Mouse (Mus musculus) retina, embryonic 14.5 days (tissue): ENCODE measurements around the gene Efna5.

Experiments
- DNase-seq: peaks from one replicate; pipeline ENCODE4 v3.0.0-alpha.2; 2015; ENCODE audit warnings: low spot score

Efna5 gene

DNA sequence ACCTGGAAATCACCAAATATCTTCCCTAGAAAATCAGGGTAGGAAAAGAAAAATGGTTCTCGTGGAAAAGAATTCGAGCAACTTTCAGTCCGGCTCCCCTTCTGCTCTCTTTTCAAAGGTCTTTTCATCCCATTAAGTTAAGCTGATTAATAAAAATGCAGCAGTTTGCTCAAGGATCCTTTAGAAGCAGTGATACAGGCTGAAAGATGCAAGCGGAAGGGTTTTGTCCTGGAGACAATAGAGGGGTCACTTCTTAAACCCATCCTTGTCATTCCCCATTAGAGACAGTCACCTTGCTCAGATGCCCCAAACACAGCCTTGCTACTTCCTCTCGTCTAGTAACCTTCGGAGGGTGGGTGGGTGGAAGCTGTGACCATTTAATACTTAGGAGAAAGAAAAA, 27.4 kb downstream of the Efna5 start:
- peak; percentile 69 for DNase-seq

DNA sequence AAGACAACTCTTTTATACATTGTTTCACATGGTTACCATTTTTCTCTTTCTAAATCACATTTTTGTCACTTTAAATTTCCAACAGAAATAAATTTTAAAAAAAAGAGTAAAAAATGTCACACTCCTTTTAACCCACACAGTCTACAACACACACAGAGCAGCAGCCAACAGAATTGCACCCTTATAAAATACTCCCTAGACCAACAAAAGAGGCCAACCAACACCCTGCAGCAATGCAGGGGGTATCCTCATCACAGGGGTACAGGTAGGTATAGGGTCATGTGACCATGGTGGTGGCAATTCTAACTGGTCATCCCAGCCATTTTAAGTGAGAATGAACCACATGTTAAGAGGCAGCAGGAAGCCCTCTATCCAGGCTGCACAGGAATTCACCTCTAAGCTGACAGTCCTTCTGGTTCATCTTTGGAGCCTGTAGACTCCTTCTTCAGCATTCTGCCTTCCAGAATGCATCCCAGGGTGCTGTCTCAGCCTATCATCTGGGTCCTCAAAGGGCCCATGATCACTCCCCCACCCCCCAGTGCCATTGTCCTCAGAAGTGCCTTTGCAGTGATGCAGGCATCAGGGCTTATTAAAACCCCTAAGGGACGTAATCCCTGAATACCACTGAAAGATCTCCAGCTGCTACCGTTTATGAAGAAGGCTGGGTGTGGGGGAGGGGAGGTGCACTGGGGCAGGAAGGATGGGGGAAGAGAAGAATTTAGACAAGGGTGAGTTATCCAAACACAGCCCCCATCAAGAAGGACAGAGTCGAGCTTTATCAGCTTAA, 28.1 kb downstream of the Efna5 start:
- DNase-seq: peak; percentile 80

DNA sequence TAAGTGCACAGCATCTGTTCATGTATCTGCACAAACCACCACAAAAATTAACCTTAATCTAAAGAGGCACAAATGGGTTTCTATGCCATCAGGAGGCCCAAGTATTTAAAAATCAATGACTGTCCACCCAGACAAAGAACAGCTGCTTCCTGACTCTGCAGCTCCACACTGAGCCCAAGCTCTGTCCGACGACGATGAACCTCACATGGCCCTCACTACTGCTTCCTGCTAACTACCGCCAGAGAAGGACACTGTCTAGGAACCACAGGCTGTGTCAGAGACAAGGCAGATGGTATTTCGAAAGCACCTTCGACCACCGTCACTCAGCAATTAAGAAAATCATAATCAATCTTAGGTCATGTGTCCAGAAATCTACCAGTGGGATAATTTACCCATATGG, 29.8 kb downstream of the Efna5 start:
- peak; percentile 60 for DNase-seq

DNA sequence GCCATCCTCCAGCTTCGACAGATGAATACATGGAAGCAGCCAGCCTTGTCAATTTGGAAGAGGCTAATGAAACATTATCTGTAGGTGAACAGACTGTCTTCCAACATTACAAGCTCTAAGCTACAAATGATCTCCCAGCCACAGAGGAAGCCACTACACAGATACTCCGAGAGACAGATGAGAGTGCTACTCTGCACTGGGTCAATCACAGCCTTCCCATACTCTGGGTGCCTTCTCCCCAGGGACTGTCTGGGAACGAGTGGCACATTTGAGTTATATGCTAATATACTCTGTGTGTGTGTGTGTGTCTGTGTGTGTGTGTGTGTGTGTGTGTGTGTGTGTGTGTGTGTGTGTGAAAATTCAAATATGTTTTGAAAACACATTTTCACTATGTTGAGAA, 30.5 kb downstream of the Efna5 start:
- no peak for DNase-seq

DNA sequence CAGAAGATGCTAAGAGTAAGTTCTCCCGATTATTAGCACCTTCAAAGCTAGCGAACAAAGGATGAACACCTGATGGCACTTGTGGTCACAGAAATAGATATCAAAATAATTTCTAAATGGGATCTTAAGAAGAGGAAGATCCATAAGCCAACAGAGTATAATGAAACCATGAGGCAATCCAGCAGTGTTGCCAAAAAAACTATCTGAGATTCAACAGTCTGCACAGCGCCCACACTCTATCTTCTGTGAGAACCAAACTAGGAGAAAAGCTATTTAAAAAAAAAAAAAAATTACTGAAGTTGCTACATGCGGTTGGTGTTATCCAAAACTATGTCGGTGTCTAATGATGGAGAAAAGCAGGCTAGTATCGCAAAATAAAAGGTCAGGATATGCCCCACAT, 31.4 kb downstream of the Efna5 start:
- DNase-seq: no peak

DNA sequence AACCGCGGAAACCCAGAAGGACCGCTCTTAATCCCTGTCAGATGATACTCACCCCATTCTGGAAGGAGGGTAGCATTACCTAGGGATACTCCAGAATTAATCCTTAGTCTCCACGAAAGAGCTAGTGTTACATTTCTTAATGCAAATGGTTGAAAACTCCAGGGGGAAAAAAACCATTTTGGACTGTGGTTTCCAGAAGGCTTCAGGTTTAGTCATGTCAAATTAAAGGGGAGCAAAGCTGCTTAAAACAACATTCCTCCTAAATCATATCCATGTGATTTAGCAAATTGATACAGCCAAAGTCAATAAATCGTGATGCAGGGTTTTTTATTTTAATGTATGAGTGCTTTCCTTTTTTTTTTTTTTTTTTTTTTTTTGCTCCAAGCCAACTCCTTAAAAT, 35.5 kb downstream of the Efna5 start:
- DNase-seq: no peak

DNA sequence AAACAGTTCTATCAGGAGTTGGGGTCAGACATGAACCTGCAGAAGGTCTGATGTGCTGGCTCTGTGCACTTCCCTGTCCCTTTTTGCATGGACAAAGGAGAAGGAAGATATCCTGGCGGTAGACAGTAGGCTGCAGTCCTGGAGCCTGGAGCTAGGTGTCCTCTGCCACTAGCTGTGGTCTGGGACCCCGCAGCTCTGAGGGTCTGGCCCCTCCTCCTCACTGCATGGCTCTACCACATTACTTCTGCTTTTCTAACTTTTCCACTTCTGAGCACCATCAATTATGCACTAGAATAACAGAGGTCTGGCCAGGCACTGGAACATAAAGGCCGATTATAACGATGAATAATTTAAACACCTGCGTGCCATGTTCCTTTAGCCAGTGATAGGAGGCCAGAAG, 36.8 kb downstream of the Efna5 start:
- DNase-seq: peak; percentile 85

DNA sequence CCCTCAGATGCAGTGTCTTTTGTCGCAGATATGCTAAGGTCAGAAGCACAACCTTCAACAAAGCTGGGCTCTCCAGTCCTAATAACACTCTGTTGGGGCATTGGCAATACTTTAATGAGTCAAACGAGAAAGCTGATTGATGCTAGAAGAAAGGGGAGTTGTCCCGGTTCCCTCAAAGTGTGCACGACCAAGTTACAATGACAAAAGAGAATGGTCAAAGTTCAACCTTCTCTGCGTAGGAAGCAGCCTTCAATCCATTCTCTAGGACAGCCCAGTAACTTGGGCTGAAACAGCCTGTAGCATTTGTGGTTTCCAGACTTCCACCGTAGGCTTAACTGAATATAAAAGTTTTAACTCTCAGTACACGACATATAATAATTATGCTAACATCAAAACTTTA, 43.8 kb downstream of the Efna5 start:
- DNase-seq: no peak

DNA sequence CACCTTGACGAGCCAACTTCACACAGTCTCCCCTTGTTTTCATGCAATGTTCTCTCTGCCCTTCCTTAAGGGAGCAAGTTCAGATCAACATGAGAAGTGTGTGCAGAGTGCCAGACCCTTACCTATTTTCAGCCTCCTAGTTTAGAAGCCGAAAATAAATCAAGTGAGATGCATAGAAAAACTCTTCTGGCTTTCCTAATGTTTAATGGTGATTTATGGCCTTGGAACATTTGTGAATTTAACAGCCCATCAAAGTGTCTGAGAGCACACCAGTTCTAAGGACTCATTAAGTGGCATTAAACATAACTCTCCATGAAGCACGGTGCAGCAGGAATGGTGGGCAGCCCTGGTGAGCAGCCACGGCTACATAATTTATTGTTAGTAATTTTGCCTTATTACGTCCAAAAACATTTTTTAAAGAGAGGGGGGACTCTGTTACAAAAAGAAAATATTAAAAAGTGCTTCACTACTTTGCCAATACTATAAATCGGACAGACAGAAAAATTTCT, 44.5 kb downstream of the Efna5 start:
- DNase-seq: no peak

DNA sequence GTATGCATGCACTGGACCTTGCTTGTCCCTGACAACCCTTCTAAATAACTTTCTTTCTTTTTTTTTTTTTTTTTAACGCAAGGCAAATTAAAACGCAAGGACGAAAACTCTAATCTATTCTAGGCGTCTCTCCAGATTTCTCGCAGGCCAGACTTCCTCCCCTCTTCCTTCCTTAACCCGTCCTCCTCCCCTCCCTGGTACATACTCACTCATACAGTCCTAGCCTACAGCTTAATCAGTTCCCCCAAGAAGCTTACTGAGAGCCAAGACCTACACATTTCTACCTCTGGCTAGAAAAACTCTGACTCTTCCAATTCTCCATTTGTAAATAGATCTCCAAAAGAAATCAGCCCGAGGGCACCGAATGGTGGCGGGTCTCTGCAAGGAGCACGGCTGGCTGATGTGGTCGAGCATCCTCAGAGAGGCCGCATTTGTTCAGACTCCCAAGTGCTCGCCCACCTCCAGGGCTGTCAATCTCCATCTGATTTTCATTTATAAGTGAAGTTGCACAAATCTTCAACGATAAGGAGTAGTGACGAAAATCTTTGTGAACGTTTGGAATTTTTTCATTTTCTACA, 48.5 kb downstream of the Efna5 start:
- no peak for DNase-seq

DNA sequence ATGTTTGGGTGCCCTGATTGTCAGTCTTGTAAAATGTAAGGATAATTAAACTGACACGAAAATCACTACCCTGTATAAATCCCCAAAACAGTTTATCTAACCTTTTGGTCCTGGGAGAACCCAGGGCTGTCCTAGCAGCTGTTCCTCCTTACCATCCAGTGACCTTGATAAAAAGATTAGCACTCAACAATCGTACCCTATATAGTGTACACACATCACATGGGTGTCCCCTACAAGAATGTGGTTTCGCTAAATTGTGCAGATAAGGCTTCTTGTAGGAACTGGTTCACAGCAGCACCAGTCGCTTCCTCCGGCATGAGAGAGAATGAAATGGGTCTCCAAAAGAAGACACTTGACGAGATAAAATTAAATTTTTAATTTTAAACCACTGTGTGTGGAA, 53.6 kb downstream of the Efna5 start:
- no peak for DNase-seq

DNA sequence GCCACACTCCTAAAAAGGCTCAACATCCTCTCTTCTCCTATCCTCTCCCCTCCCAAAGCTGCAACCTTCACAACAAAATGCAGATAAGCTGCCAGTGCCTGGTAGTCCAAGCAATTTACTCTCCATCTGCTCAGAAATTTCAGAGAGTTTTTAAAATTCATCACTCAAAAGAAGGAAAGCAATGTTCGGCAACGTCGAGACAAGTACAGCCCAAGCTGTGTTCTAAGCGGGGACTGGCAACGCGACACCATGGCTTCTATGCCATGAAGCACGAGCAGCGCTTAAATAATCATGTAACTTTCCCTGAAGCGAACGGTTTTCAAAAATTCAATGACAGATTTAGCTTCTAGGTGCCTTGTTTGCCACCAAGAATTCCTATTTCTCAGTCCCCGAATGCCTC, 59.9 kb downstream of the Efna5 start:
- DNase-seq: no peak

DNA sequence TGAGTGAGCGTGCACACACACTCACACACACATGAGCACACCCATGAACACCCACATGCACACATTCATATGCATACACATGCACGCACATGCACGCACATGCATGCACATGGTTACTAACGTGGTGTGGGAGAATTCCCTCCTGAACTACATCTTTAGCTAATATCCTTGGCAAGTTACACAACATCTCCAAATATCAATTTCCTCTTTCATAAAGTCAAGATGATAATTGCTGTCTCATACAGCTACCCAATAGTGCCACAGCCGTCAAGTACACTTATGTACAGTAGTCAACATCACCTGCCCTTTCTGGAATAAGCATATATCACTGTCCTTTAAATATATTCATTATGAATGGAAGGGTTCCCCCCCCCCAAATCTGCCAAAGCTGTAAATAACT, 61.2 kb downstream of the Efna5 start:
- no peak for DNase-seq

DNA sequence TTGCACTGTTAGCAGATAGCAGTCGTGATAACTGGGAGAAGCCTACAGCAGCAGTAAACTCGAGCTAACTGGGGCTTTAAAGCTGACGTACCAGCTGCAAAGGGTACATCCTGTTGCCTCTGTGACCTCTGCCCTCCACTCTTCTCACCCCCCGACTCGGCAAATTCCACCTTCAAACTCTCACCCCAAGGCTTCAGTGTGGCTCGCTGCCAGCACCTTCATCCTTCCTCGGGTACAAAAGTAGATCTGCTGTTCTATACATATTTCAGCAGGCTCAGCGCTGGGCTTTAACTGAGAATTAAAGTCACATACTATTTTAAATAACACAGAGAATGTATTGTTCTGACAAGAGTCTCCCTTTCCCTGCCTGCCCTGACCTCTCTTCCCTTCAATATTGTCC, 62.3 kb downstream of the Efna5 start:
- DNase-seq: no peak

DNA sequence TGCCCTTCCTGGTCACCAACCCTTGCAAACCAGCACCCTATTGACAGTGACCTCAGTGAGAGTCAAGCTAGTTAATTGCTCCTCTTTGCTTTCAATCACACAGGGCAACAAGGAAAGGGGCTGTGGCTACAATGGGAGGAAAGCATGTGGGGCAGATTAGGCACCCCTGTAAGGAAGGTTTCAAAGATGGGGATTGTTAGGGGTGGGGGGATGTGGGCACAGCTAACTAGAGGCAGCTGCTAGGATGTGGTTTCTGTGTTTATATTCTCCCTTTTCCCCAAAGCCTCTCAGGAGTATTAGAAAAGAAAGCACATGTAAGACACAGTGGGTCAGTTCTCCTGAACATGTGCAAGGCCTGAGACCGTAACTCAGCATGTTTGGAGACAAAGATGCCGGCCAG, 62.8 kb downstream of the Efna5 start:
- no peak for DNase-seq

DNA sequence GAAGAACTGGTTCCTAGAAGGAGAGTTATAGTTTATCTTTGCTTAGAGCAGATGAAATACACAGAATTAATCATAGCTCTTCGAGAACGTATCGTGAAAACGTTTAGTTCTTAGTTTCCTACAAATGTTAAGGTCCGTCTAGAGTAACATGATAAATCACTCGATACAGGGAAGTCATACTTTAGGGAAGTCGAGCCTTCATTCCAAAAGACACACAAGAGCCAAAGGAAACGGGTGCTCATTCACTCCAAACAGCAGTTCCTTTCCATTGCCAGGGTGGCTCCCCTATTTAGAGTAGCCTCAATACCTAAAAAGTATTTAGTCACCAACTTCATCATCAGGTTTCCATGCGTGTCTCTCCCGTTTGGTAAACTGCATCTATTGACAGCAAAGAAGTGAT, 64.2 kb downstream of the Efna5 start:
- no peak for DNase-seq

DNA sequence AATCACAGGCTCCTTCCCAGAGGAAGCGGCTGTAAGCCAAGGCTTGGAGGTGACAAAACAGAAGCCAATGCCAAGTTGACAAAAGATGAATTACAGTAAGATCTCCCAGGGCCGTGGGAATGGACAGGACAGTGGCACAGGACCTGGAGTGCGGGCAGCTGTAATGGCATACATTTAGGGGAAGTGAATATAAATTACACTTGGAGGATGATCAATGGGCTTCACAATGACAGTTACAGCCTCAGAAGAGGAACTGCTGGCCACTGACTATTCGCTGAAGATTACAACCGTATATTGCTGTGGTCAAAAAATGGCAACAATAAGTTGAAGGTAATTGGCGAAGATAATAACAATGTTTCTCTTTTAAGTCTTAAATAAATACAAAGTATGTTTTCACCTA, 67.7 kb downstream of the Efna5 start:
- no peak for DNase-seq

DNA sequence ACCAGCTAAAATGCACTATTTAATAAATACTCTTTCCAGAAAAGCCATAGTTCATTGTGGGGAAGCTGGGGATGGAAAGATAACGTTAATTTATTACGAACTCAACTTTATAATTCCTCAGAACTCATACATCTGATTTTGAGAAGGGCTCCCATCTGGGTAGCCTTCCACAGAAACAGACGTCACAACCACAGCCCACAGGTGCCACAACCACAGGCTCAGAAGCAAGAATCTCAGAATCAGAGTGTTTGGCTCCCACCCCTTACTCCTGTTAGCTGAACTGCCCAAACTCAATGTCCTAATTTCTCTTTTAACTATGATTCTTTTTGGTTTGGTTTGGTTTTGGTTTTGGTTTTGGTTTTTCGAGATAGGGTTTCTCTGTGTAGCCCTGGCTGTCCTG, 73.2 kb downstream of the Efna5 start:
- DNase-seq: no peak

DNA sequence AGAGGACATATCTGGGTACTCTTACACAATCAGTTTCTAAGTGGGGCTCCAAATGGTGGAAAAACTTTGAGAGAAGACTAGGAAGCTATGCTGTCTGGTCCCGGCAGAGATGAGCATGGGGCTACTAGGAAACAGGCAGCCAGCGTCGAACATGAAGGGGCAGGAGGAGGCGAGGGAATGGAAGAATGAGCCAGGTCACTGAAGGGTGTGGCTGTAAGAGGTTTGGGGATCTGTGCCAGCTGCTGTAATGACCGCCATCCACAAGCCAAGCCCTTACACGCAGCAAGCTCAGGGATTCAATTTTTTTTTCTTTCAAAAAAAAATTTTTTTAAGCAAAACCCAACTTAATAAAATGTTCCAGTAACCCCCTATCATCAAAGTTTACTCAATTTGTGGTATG, 74.5 kb downstream of the Efna5 start:
- DNase-seq: no peak

DNA sequence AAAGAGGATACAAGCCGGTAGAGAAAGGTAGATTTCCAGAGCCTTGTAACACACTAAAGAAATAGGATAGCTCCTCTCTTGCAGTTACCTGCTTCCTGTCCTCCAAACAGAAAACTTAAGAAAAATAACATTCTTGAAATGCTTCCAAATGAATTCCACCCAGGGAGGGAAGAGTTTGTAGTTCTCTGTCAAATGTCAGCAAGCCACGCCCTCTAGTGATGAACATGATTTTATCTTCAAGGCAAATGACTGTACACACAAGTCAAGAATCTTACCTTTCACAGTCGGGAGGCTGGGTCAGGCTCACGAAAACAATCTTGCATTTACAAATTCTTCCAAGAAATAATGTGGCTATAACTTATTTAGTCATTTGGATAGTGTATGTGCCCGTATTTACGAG, 78.4 kb downstream of the Efna5 start:
- DNase-seq: no peak

DNA sequence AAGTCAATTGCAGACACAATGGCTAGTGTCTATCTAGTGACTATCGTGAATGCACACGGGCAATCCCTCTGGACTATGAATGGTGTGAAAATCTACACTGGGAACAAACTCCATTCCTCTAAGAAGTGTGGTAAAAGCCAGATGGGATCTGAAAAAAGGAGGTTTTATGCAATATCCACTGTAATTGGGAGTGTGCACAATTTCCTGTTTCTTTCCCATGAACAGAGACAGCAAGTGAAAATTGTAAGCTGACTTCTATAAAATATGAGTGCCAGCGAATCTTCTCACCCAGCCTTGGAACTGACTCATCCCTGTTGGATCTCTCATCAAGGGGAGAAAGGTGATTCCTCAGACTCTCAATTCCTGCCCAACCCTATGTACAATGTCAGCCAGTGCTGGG, 83.8 kb downstream of the Efna5 start:
- no peak for DNase-seq

DNA sequence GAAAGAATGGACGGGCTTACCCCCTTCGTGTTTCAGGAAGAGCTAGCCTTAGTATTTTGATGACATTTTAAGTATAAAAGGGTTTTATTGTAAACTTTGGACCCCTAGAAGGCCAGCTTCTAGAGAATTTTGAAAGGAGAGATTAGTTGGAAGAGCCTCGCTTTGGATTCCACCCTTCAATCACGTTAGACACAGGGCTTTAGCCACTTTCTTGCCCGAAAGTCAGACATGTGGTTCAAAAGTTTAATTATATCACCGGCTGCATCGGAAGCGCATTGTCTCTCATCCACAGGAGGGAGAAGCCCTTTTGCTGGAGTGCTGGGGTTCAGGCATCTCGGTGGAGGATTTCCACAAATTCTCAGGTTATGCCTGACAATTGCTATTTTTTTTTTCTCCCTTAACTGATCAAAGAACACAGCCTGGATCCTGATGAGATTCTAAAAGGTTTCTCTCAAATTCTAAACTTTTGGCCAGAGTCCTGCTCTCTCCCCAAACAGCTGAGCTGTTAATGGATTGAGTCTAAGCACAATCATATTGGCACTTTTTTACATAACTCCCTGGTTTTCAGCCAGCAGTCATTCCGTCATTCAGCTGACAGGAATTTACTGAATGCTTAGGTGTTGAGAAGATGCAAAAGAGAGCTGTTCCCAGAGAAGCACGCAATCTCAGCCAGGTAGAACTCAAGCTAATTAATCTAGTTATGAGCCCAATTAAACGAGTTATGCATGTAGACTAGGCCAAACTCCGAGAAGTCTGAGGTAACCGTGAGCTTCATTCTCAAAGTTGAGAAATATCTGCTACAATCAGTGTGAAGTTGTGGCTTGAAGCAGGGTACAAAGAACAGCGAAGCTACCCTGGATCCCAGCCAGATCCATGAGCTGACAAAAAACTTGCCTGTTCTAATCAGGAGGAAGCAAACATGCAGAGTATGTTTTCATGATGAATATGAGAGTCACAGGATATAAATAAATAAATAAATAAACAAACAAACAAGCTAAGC, 91.5 kb downstream of the Efna5 start:
- DNase-seq: no peak

DNA sequence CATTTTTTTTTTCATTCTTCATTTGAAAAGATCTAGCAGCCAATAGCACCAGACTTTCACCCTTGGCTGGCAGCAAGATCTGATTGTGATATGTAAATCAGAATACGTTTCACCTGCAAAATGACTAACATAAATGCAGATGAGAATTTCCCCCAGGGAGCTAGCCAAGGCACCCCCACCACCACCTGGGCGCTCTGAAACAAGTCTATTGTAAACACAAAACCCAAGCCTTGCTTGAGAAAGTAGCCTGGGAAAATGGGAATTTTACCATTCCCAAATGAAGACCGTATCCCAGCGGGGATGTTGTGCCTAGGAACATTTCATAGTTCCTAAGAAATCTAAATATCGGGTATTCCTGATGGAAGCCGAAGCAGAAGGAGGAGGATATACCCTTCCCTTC, 92.3 kb downstream of the Efna5 start:
- DNase-seq: no peak
